Mouse (Mus musculus): ENCODE measurements around the gene Slc17a7. TPM values are rescaled to one million over a fixed set of nuclear protein-coding genes. Genes with fewer than 3 reads are reported as not detected.

Slc17a7 gene
- 0.94 and 1.6 TPM in 2 replicates for polyA plus RNA-seq (2011; ENCODE audit: insufficient read depth, insufficient read length, low read depth, missing spikeins)

DNA sequence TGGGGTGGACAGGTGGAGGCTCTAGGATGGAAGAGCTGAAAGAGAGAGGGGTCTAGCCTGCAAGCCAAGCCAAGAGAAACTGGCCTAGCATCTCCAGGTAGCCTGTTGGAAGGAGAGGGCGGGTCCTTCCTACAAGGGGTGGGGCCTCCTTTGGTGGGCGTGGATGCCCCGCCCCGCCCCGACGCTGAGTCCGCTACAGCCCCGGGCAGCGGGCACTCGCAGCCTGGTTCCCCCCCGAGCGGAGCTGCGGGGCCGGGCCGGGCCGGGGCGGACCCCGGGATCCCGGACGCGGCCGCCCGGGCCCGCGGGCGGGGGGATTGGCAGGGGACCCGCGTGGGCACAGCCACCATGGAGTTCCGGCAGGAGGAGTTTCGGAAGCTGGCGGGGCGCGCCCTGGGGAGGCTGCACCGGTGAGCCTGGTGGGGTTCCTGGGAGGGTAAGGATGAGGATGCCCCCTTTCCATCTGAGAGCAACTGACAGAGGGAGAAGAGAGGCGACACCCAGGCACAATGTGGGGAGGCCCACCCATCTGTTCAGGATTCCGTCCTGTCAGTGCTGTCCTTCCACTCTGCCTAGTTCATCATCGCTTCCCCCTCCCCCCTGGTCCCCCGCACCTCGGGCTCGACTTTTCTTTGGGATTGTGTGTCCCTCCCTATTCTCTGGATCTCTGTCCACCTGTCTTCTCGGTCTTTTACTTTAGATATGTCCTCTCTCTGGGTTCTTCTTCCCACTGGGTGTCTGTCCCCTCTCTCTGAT lies at the start of gene Slc17a7:
Gene Slc17a7, plus strand, starts transcription at position 215 of the 756 bp plus-strand sequence.
- Histone ChIP-seq H3K9me3 (replicated peaks; ENCODE audit: control insufficient read depth, insufficient read depth, low read length, poor library complexity, severe bottlenecking) (no peaks in the 10 kb centered on the region), H3K9ac (ENCODE audit: low read depth, poor library complexity, severe bottlenecking) (peak within 1 kb of the TSS; percentile 47), H3K4me1 (ENCODE audit: control insufficient read depth, insufficient read depth, low read length) (no peaks in the 10 kb centered on the region), H3K4me3 (ENCODE audit: low read depth, low read length) (peak within 1 kb of the TSS; percentile 59), H3K36me3 (ENCODE audit: control insufficient read depth, insufficient read depth, low read length, poor library complexity, severe bottlenecking) (no peaks in the 10 kb centered on the region), H3K27me3 (ENCODE audit: control insufficient read depth, insufficient read depth, low read length, poor library complexity, severe bottlenecking) (peaks cover 1% of the 10 kb centered on the region; the same call in 1 of the 2 replicates), H3K27ac (ENCODE audit: insufficient read depth, low read length) (no peak within 1 kb of the TSS)
- TF ChIP-seq EP300 (IDR thresholded peaks at IDR 0.05; ENCODE audit: insufficient read depth, low read depth, low read length) (no peak), CTCF (IDR thresholded peaks at IDR 0.05; ENCODE audit: low read depth, low read length) (no peak), POLR2A (IDR thresholded peaks at IDR 0.05; ENCODE audit: insufficient read depth, low read length) (no peak)

GRCm38 (mm10) chr7:45117566-45117965 lies 46.2 kb upstream of the Slc17a7 start:
- H3K36me3 ChIP-seq (ENCODE audit: control insufficient read depth, insufficient read depth, low read length, poor library complexity, severe bottlenecking): peaks cover 28% of the 10 kb centered on the region
- H3K27me3 ChIP-seq (ENCODE audit: control insufficient read depth, insufficient read depth, low read length, poor library complexity, severe bottlenecking): no peaks in the 10 kb centered on the region
- H3K27ac ChIP-seq (ENCODE audit: insufficient read depth, low read length): no peak overlapping the region
- H3K9me3 ChIP-seq (replicated peaks; ENCODE audit: control insufficient read depth, insufficient read depth, low read length, poor library complexity, severe bottlenecking): no peaks in the 10 kb centered on the region
- no peak overlapping the region for H3K9ac ChIP-seq (ENCODE audit: low read depth, poor library complexity, severe bottlenecking)
- TF ChIP-seq EP300 (IDR thresholded peaks at IDR 0.05; ENCODE audit: insufficient read depth, low read depth, low read length) (no peak), CTCF (IDR thresholded peaks at IDR 0.05; ENCODE audit: low read depth, low read length) (no peak), POLR2A (IDR thresholded peaks at IDR 0.05; ENCODE audit: insufficient read depth, low read length) (no peak)
- peaks cover 3% of the 10 kb centered on the region for H3K4me1 ChIP-seq (ENCODE audit: control insufficient read depth, insufficient read depth, low read length)
- H3K4me3 ChIP-seq (ENCODE audit: low read depth, low read length): no peak overlapping the region

GRCm38 (mm10) chr7:45118336-45118735 lies 45.4 kb upstream of the Slc17a7 start:
- Histone ChIP-seq H3K36me3 (ENCODE audit: control insufficient read depth, insufficient read depth, low read length, poor library complexity, severe bottlenecking) (peaks cover 36% of the 10 kb centered on the region), H3K9me3 (replicated peaks; ENCODE audit: control insufficient read depth, insufficient read depth, low read length, poor library complexity, severe bottlenecking) (no peaks in the 10 kb centered on the region), H3K4me1 (ENCODE audit: control insufficient read depth, insufficient read depth, low read length) (peaks cover 3% of the 10 kb centered on the region), H3K27me3 (ENCODE audit: control insufficient read depth, insufficient read depth, low read length, poor library complexity, severe bottlenecking) (no peaks in the 10 kb centered on the region), H3K9ac (ENCODE audit: low read depth, poor library complexity, severe bottlenecking) (no peak overlapping the region), H3K4me3 (ENCODE audit: low read depth, low read length) (no peak overlapping the region), H3K27ac (ENCODE audit: insufficient read depth, low read length) (no peak overlapping the region)
- no peak for TF ChIP-seq CTCF (IDR thresholded peaks at IDR 0.05; ENCODE audit: low read depth, low read length)
- no peak for TF ChIP-seq POLR2A (IDR thresholded peaks at IDR 0.05; ENCODE audit: insufficient read depth, low read length)
- no peak for TF ChIP-seq EP300 (IDR thresholded peaks at IDR 0.05; ENCODE audit: insufficient read depth, low read depth, low read length)

GRCm38 (mm10) chr7:45119780-45120709 lies 43.7 kb upstream of the Slc17a7 start:
- H3K27me3 ChIP-seq (ENCODE audit: control insufficient read depth, insufficient read depth, low read length, poor library complexity, severe bottlenecking): no peaks in the 10 kb centered on the region
- H3K9me3 ChIP-seq (replicated peaks; ENCODE audit: control insufficient read depth, insufficient read depth, low read length, poor library complexity, severe bottlenecking): no peaks in the 10 kb centered on the region
- peaks cover 38% of the 10 kb centered on the region for H3K36me3 ChIP-seq (ENCODE audit: control insufficient read depth, insufficient read depth, low read length, poor library complexity, severe bottlenecking)
- H3K9ac ChIP-seq (ENCODE audit: low read depth, poor library complexity, severe bottlenecking): no peak overlapping the region
- peak overlapping the region; percentile 53 for H3K27ac ChIP-seq (ENCODE audit: insufficient read depth, low read length)
- H3K4me3 ChIP-seq (ENCODE audit: low read depth, low read length): no peak overlapping the region
- TF ChIP-seq POLR2A (IDR thresholded peaks at IDR 0.05; ENCODE audit: insufficient read depth, low read length) (no peak), EP300 (IDR thresholded peaks at IDR 0.05; ENCODE audit: insufficient read depth, low read depth, low read length) (no peak), CTCF (IDR thresholded peaks at IDR 0.05; ENCODE audit: low read depth, low read length) (no peak)
- peaks cover 2% of the 10 kb centered on the region for H3K4me1 ChIP-seq (ENCODE audit: control insufficient read depth, insufficient read depth, low read length)

DNA sequence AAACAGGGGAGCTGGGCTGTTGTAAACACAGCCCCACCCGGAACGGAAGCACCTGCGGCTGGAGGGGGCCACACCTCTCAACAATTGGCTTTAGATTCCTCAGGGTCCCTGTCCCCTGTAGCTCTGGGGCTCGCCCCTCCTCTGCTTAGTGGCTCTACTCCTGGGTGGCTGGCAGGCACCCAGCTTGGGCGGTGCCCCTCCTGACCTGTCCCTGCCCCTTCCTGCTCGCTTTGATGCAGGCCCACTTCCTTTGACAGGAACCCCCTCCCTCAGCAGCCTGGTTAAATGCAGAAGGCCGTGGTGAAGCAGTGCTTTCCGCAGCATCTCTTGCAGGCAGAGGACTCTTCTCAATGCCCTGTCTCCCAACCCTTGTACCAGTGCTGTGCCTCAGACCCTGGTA lies 42.3 kb upstream of the Slc17a7 start:
- Histone ChIP-seq H3K9me3 (replicated peaks; ENCODE audit: control insufficient read depth, insufficient read depth, low read length, poor library complexity, severe bottlenecking) (no peaks in the 10 kb centered on the region), H3K36me3 (ENCODE audit: control insufficient read depth, insufficient read depth, low read length, poor library complexity, severe bottlenecking) (peaks cover 51% of the 10 kb centered on the region), H3K9ac (ENCODE audit: low read depth, poor library complexity, severe bottlenecking) (peak overlapping the region; percentile 90; the same call in 1 of the 2 replicates)

More for the DNA sequence above, 42.3 kb upstream of the Slc17a7 start:
- Histone ChIP-seq H3K4me1 (ENCODE audit: control insufficient read depth, insufficient read depth, low read length) (peaks cover 2% of the 10 kb centered on the region), H3K4me3 (ENCODE audit: low read depth, low read length) (0 out of 2 replicates have a peak overlapping the region, but pooled peaks have one; percentile 4), H3K27me3 (ENCODE audit: control insufficient read depth, insufficient read depth, low read length, poor library complexity, severe bottlenecking) (no peaks in the 10 kb centered on the region), H3K27ac (ENCODE audit: insufficient read depth, low read length) (peak overlapping the region; percentile 52)
- TF ChIP-seq POLR2A (IDR thresholded peaks at IDR 0.05; ENCODE audit: insufficient read depth, low read length): no peak
- TF ChIP-seq EP300 (IDR thresholded peaks at IDR 0.05; ENCODE audit: insufficient read depth, low read depth, low read length): peak; percentile 57; the same call in 1 of the 2 replicates
